Mouse (Mus musculus): ENCODE measurements at regions not wholly inside any gene's neighbourhood (a gene's known extent, or its start where the extent isn't known, plus 50 kb on each side); places are given as distances from the start of the nearest gene placed in this dataset.

DNA sequence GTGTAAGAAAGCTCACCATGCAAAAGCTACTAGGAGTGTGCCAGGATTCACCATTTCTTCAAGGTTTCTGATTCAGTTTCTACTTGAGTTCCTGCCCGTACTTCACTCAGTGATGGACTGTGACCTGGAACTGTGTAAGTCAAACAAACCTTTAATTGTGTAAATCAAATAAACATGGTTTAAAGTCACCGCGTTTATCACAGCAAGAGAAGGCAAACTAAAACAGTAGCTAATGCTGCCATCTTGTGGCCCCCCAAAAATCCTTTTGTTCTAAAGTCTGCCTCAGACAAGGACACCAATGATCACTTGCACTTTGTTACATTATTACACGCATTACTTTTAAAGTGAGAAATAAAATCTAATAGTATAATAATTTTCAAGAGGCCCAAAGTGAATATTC lies 63.6 kb upstream of the Dcx start:
- peak; percentile 3 for DNase-seq

Measured in cerebellum, adult 8-10 months (tissue).